Mouse (Mus musculus): ENCODE results near the gene Hsd11b2. TPM values are rescaled to one million over a fixed set of nuclear protein-coding genes. Genes with fewer than 3 reads are reported as not detected.

Gene Hsd11b2
- not detected for polyA plus RNA-seq (2015; fragmentation: Illumina TruSeq; extraction: RNeasy Lipid Tissue Mini Kit (QIAGEN cat#74804); ENCODE audit: insufficient read depth, low read depth, low replicate concordance)

GRCm38 (mm10) chr8:105518436-105519313, at the start of gene Hsd11b2:
Gene Hsd11b2 (plus strand): TSS chr8:105518755.

GRCm38 (mm10) chr8:105471314-105472015, 47.1 kb upstream of the Hsd11b2 start, which contains the start of gene Tppp3:
Gene Tppp3 (minus strand): TSS chr8:105471526.

GRCm38 (mm10) chr8:105496439-105497180, 21.9 kb upstream of the Hsd11b2 start, which contains the start of gene Zdhhc1:
Gene Zdhhc1 (minus strand): TSS chr8:105496902.

GRCm38 (mm10) chr8:105565952-105566702, 47.6 kb downstream of the Hsd11b2 start, which contains the start of gene Atp6v0d1:
Gene Atp6v0d1 (minus strand): TSS chr8:105566047.

Other genes starting within 250 kb of the Hsd11b2 start
- 2.9 TPM for gene Hsf4, start 249.0 kb upstream of the Hsd11b2 start, polyA plus RNA-seq (2015; fragmentation: Illumina TruSeq; extraction: RNeasy Lipid Tissue Mini Kit (QIAGEN cat#74804); ENCODE audit: insufficient read depth, low read depth, low replicate concordance)
- gene Nol3, start 242.6 kb upstream of the Hsd11b2 start, polyA plus RNA-seq (2015; fragmentation: Illumina TruSeq; extraction: RNeasy Lipid Tissue Mini Kit (QIAGEN cat#74804); ENCODE audit: insufficient read depth, low read depth, low replicate concordance): 0.33 TPM
- 0.63 TPM for gene 4931428F04Rik, start 228.9 kb upstream of the Hsd11b2 start, polyA plus RNA-seq (2015; fragmentation: Illumina TruSeq; extraction: RNeasy Lipid Tissue Mini Kit (QIAGEN cat#74804); ENCODE audit: insufficient read depth, low read depth, low replicate concordance)
- gene Exoc3l, start 222.7 kb upstream of the Hsd11b2 start, polyA plus RNA-seq (2015; fragmentation: Illumina TruSeq; extraction: RNeasy Lipid Tissue Mini Kit (QIAGEN cat#74804); ENCODE audit: insufficient read depth, low read depth, low replicate concordance): 5.2 TPM
- 15.0 TPM for gene E2f4, start 221.1 kb upstream of the Hsd11b2 start, polyA plus RNA-seq (2015; fragmentation: Illumina TruSeq; extraction: RNeasy Lipid Tissue Mini Kit (QIAGEN cat#74804); ENCODE audit: insufficient read depth, low read depth, low replicate concordance)
- gene Elmo3, start 213.2 kb upstream of the Hsd11b2 start, polyA plus RNA-seq (2015; fragmentation: Illumina TruSeq; extraction: RNeasy Lipid Tissue Mini Kit (QIAGEN cat#74804); ENCODE audit: insufficient read depth, low read depth, low replicate concordance): 15.3 TPM
- 2.0 TPM for gene Lrrc29, start 192.5 kb upstream of the Hsd11b2 start, polyA plus RNA-seq (2015; fragmentation: Illumina TruSeq; extraction: RNeasy Lipid Tissue Mini Kit (QIAGEN cat#74804); ENCODE audit: insufficient read depth, low read depth, low replicate concordance)
- 35.7 TPM for gene Tmem208, start 192.4 kb upstream of the Hsd11b2 start, polyA plus RNA-seq (2015; fragmentation: Illumina TruSeq; extraction: RNeasy Lipid Tissue Mini Kit (QIAGEN cat#74804); ENCODE audit: insufficient read depth, low read depth, low replicate concordance)
- gene Fhod1, start 170.8 kb upstream of the Hsd11b2 start, polyA plus RNA-seq (2015; fragmentation: Illumina TruSeq; extraction: RNeasy Lipid Tissue Mini Kit (QIAGEN cat#74804); ENCODE audit: insufficient read depth, low read depth, low replicate concordance): 7.3 TPM
- 0.61 TPM for gene Slc9a5, start 169.9 kb upstream of the Hsd11b2 start, polyA plus RNA-seq (2015; fragmentation: Illumina TruSeq; extraction: RNeasy Lipid Tissue Mini Kit (QIAGEN cat#74804); ENCODE audit: insufficient read depth, low read depth, low replicate concordance)
- gene Plekhg4, start 145.5 kb upstream of the Hsd11b2 start, polyA plus RNA-seq (2015; fragmentation: Illumina TruSeq; extraction: RNeasy Lipid Tissue Mini Kit (QIAGEN cat#74804); ENCODE audit: insufficient read depth, low read depth, low replicate concordance): not detected
- not detected for gene Kctd19, start 105.3 kb upstream of the Hsd11b2 start, polyA plus RNA-seq (2015; fragmentation: Illumina TruSeq; extraction: RNeasy Lipid Tissue Mini Kit (QIAGEN cat#74804); ENCODE audit: insufficient read depth, low read depth, low replicate concordance)
- 1.6 TPM for gene Lrrc36, start 105.2 kb upstream of the Hsd11b2 start, polyA plus RNA-seq (2015; fragmentation: Illumina TruSeq; extraction: RNeasy Lipid Tissue Mini Kit (QIAGEN cat#74804); ENCODE audit: insufficient read depth, low read depth, low replicate concordance)
- gene Tppp3, start 47.2 kb upstream of the Hsd11b2 start, polyA plus RNA-seq (2015; fragmentation: Illumina TruSeq; extraction: RNeasy Lipid Tissue Mini Kit (QIAGEN cat#74804); ENCODE audit: insufficient read depth, low read depth, low replicate concordance): 31.3 TPM
- 13.1 TPM for gene Zdhhc1, start 21.9 kb upstream of the Hsd11b2 start, polyA plus RNA-seq (2015; fragmentation: Illumina TruSeq; extraction: RNeasy Lipid Tissue Mini Kit (QIAGEN cat#74804); ENCODE audit: insufficient read depth, low read depth, low replicate concordance)
- 29.8 TPM for gene Atp6v0d1, start 47.3 kb downstream of the Hsd11b2 start, polyA plus RNA-seq (2015; fragmentation: Illumina TruSeq; extraction: RNeasy Lipid Tissue Mini Kit (QIAGEN cat#74804); ENCODE audit: insufficient read depth, low read depth, low replicate concordance)
- 13.9 TPM for gene Ripor1, start 86.5 kb downstream of the Hsd11b2 start, polyA plus RNA-seq (2015; fragmentation: Illumina TruSeq; extraction: RNeasy Lipid Tissue Mini Kit (QIAGEN cat#74804); ENCODE audit: insufficient read depth, low read depth, low replicate concordance)
- gene Ctcf, start 117.8 kb downstream of the Hsd11b2 start, polyA plus RNA-seq (2015; fragmentation: Illumina TruSeq; extraction: RNeasy Lipid Tissue Mini Kit (QIAGEN cat#74804); ENCODE audit: insufficient read depth, low read depth, low replicate concordance): 10.2 TPM
- not detected for gene Agrp, start 118.6 kb downstream of the Hsd11b2 start, polyA plus RNA-seq (2015; fragmentation: Illumina TruSeq; extraction: RNeasy Lipid Tissue Mini Kit (QIAGEN cat#74804); ENCODE audit: insufficient read depth, low read depth, low replicate concordance)
- 0.61 TPM for gene Carmil2, start 167.5 kb downstream of the Hsd11b2 start, polyA plus RNA-seq (2015; fragmentation: Illumina TruSeq; extraction: RNeasy Lipid Tissue Mini Kit (QIAGEN cat#74804); ENCODE audit: insufficient read depth, low read depth, low replicate concordance)
- 8.9 TPM for gene Acd, start 182.3 kb downstream of the Hsd11b2 start, polyA plus RNA-seq (2015; fragmentation: Illumina TruSeq; extraction: RNeasy Lipid Tissue Mini Kit (QIAGEN cat#74804); ENCODE audit: insufficient read depth, low read depth, low replicate concordance)
- gene Pard6a, start 182.4 kb downstream of the Hsd11b2 start, polyA plus RNA-seq (2015; fragmentation: Illumina TruSeq; extraction: RNeasy Lipid Tissue Mini Kit (QIAGEN cat#74804); ENCODE audit: insufficient read depth, low read depth, low replicate concordance): 1.4 TPM
- gene 4933405L10Rik, start 188.9 kb downstream of the Hsd11b2 start, polyA plus RNA-seq (2015; fragmentation: Illumina TruSeq; extraction: RNeasy Lipid Tissue Mini Kit (QIAGEN cat#74804); ENCODE audit: insufficient read depth, low read depth, low replicate concordance): not detected
- 1.6 TPM for gene Enkd1, start 189.5 kb downstream of the Hsd11b2 start, polyA plus RNA-seq (2015; fragmentation: Illumina TruSeq; extraction: RNeasy Lipid Tissue Mini Kit (QIAGEN cat#74804); ENCODE audit: insufficient read depth, low read depth, low replicate concordance)
- gene Gfod2, start 239.9 kb downstream of the Hsd11b2 start, polyA plus RNA-seq (2015; fragmentation: Illumina TruSeq; extraction: RNeasy Lipid Tissue Mini Kit (QIAGEN cat#74804); ENCODE audit: insufficient read depth, low read depth, low replicate concordance): 3.7 TPM